Mouse (Mus musculus): Measurements from ENCODE around the gene Pop5.
A peak's percentile ranks its signal among the peaks of the same experiment; 100 is the strongest.

The Pop5 gene

GRCm38 (mm10) chr5:115215273-115216185, 20.1 kb upstream of the Pop5 start:
- no peak for DNase-seq (ENCODE audit: low read depth, low spot score)

GRCm38 (mm10) chr5:115217998-115218397, 17.6 kb upstream of the Pop5 start:
- DNase-seq (ENCODE audit: low read depth, low spot score), result no peak

- DNase-seq (ENCODE audit: low read depth, low spot score), result no peak
Measured at GRCm38 (mm10) chr5:115220931-115221640, 14.6 kb upstream of the Pop5 start.

- no peak for DNase-seq (ENCODE audit: low read depth, low spot score)
Measured at GRCm38 (mm10) chr5:115222485-115222884, 13.2 kb upstream of the Pop5 start.

GRCm38 (mm10) chr5:115230830-115231551, 4.6 kb upstream of the Pop5 start:
- DNase-seq (ENCODE audit: low read depth, low spot score), result no peak

GRCm38 (mm10) chr5:115231552-115232120, 4.0 kb upstream of the Pop5 start:
- no peak for DNase-seq (ENCODE audit: low read depth, low spot score)

GRCm38 (mm10) chr5:115232516-115232915, 3.1 kb upstream of the Pop5 start:
- DNase-seq (ENCODE audit: low read depth, low spot score), result no peak

- no peak for DNase-seq (ENCODE audit: low read depth, low spot score)
Measured at GRCm38 (mm10) chr5:115233031-115233780, 2.4 kb upstream of the Pop5 start.

GRCm38 (mm10) chr5:115234519-115234918, 1.1 kb upstream of the Pop5 start:
- DNase-seq (ENCODE audit: low read depth, low spot score), result no peak

- no peak for DNase-seq (ENCODE audit: low read depth, low spot score)
Measured at GRCm38 (mm10) chr5:115235323-115235771, 289 bp upstream of the Pop5 start.

GRCm38 (mm10) chr5:115237803-115238728, 2.4 kb downstream of the Pop5 start:
- peak; percentile 83 for DNase-seq (ENCODE audit: low read depth, low spot score)

GRCm38 (mm10) chr5:115238729-115239195, 3.1 kb downstream of the Pop5 start:
- DNase-seq (ENCODE audit: low read depth, low spot score), result no peak

GRCm38 (mm10) chr5:115240191-115240590, 4.6 kb downstream of the Pop5 start:
- no peak for DNase-seq (ENCODE audit: low read depth, low spot score)

GRCm38 (mm10) chr5:115255472-115255871, 19.8 kb downstream of the Pop5 start:
- DNase-seq (ENCODE audit: low read depth, low spot score), result no peak

GRCm38 (mm10) chr5:115256909-115257546, 21.4 kb downstream of the Pop5 start:
- DNase-seq (ENCODE audit: low read depth, low spot score), result no peak

GRCm38 (mm10) chr5:115260356-115260755, 24.7 kb downstream of the Pop5 start:
- DNase-seq (ENCODE audit: low read depth, low spot score), result no peak

- DNase-seq (ENCODE audit: low read depth, low spot score), result no peak
Measured at GRCm38 (mm10) chr5:115261141-115261540, 25.5 kb downstream of the Pop5 start.

GRCm38 (mm10) chr5:115261880-115262279, 26.2 kb downstream of the Pop5 start:
- DNase-seq (ENCODE audit: low read depth, low spot score), result no peak

Data from c-Kit-negative CD71-positive TER-119-positive erythroid progenitor cells, embryonic 14.5 days (primary cell).